Mouse (Mus musculus): ENCODE measurements around the gene Tmem63a. TPM values are rescaled to one million over a fixed set of nuclear protein-coding genes. Genes with fewer than 3 reads are reported as not detected.
A peak's percentile ranks its signal among the peaks of the same experiment; 100 is the strongest.
"Not testable (repeated sequence)": the region's sequence is repeated elsewhere in the genome, so short reads cannot be mapped to it uniquely, and the experiment has no call there.

Tmem63a gene
- polyA plus RNA-seq, 1 experiment from 2014 or later, result 9.3 TPM

DNA sequence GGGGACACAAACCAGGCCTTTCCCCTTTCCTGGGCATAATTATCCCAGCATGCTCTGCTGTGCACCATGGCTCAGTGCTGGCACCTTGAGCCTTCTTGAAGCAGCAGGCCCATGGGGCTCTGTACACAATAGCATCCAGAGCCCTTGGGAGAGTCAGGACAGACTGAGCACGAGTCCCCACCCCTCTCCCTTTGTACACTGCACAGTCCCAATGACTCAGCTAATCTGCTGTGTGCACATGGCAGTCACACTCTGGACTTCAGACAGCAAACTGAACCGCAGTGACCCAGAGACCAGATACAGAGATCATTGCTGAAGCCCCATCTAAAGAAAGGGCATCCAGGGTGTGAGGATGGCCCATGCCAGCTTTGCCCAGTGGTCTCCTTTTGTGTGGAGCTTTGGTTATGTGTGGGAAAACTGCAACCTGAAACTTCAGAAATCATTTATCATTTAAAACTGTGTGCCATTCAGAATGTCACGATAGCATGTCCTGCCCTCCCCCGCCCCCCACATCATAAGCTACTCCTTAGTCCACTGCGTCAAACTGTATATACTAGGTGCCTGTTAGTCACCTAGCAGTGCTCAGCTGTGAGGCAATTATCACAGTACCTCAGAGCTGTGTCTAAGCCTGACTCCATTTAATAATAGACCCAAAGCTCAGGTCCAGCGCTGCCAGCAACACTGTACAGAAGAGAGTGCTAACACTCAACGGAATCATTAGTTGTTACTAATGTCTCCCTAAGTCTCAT is 39.3 kb downstream of the Tmem63a start:
- WGBS, result 72% methylated on average over 7 of the region's 7 CpGs
- not testable (repeated sequence) for ATAC-seq (ENCODE audit: insufficient number of reproducible peaks, insufficient read depth, low FRiP score, low read depth); H3K27ac ChIP-seq (replicated peaks in 1 of 2; ENCODE audit: control insufficient read depth in 1 of 2, insufficient read depth in 1 of 2, low read depth in 2 of 2, low read length in 2 of 2)

DNA sequence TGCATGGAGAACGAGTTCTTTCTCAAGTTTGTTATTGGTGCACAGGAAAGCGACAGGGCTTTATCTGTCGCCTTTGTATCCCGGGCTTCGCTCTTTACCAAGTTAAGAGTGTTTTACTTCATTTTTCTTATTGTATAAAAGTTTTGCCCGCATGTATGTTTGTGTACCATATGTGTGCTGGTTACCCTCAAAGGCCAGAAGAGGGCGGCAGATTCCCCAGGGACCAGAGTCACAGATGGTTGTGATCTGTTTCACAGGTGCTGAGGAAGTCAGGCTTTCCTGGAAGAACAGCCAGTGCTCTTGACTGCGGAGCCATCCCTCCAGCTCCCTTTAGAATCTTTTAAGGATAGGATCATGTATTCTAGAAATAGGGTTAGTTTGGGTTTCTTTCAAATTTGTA is 44.6 kb downstream of the Tmem63a start:
- H3K9ac ChIP-seq (ENCODE audit: low read length), result no peak overlapping the region
- ATAC-seq (ENCODE audit: insufficient number of reproducible peaks, insufficient read depth, low FRiP score, low read depth), result no peak
- 87% methylated on average over 8 of the region's 8 CpGs for WGBS
- H3K4me1 ChIP-seq (ENCODE audit: control insufficient read depth in 2 of 2, insufficient read depth in 2 of 2, low read length in 2 of 2), result no peaks in the 10 kb centered on the region
- no peak overlapping the region for H3K4me3 ChIP-seq (ENCODE audit: control insufficient read depth in 1 of 2, insufficient read depth in 1 of 2, low read depth in 1 of 2, low read length in 2 of 2)
- no peak overlapping the region for H3K27ac ChIP-seq (replicated peaks in 1 of 2; ENCODE audit: control insufficient read depth in 1 of 2, insufficient read depth in 1 of 2, low read depth in 2 of 2, low read length in 2 of 2)
- no peaks in the 10 kb centered on the region for H3K27me3 ChIP-seq (ENCODE audit: control insufficient read depth, insufficient read depth, low read length)
- H3K4me2 ChIP-seq (ENCODE audit: low read length), result no peak overlapping the region
- H3K36me3 ChIP-seq (ENCODE audit: control insufficient read depth, insufficient read depth, low read length), result no peaks in the 10 kb centered on the region
- no peaks in the 10 kb centered on the region for H3K9me3 ChIP-seq (ENCODE audit: control insufficient read depth, low read length)

More for the DNA sequence above, 39.3 kb downstream of the Tmem63a start:
- not testable (repeated sequence) for H3K4me3 ChIP-seq (ENCODE audit: control insufficient read depth in 1 of 2, insufficient read depth in 1 of 2, low read depth in 1 of 2, low read length in 2 of 2); H3K36me3 ChIP-seq (ENCODE audit: control insufficient read depth, insufficient read depth, low read length); H3K9me3 ChIP-seq (ENCODE audit: control insufficient read depth, low read length); H3K4me1 ChIP-seq (ENCODE audit: control insufficient read depth in 2 of 2, insufficient read depth in 2 of 2, low read length in 2 of 2); H3K9ac ChIP-seq (ENCODE audit: low read length); H3K27me3 ChIP-seq (ENCODE audit: control insufficient read depth, insufficient read depth, low read length); H3K4me2 ChIP-seq (ENCODE audit: low read length)

DNA sequence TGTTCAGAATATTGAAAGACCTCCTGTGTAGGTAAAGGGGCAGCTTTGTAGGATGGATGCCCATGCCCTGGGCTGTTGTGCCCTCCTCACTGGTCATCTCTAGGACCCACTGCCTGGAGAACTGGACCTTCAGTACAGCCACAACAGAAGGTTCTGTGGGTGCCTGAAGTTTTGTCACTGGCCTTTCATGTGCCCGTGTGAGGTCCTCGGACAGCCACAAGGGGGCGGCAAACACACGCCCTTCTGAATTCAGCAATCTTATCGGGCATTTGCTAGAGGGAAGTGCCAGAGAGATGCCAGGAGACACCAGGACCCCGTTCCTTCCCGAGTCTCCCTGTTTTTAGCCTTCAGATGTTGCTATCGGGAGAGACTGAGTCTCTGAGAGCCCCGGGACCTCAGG is 45.6 kb downstream of the Tmem63a start:
- Histone ChIP-seq H3K9ac (ENCODE audit: low read length) (no peak overlapping the region), H3K4me2 (ENCODE audit: low read length) (peak overlapping the region; percentile 13), H3K36me3 (ENCODE audit: control insufficient read depth, insufficient read depth, low read length) (no peaks in the 10 kb centered on the region)

DNA sequence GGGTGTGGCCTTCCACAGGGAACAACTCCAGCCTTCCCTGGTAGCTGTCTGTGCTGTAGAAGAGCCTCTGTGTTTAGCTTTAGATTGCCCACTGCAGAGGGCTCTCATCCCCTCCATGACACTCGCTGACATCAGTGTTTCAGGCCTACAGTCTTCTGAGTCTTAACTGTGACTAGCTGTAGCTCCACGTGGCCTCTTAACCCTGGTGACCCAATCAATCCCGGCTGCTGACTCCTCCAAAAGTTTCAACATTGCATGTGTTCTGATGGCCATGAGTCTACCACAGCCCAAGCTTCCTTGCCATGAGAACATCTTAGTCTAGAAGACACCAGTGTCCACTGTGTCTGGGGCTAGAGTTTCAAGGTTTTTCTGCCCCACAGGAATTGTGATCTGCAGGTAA is 48.5 kb downstream of the Tmem63a start:
- H3K27me3 ChIP-seq (ENCODE audit: control insufficient read depth, insufficient read depth, low read length), result no peaks in the 10 kb centered on the region
- no peaks in the 10 kb centered on the region for H3K36me3 ChIP-seq (ENCODE audit: control insufficient read depth, insufficient read depth, low read length)
- H3K4me1 ChIP-seq (ENCODE audit: control insufficient read depth in 2 of 2, insufficient read depth in 2 of 2, low read length in 2 of 2), result no peaks in the 10 kb centered on the region
- H3K27ac ChIP-seq (replicated peaks in 1 of 2; ENCODE audit: control insufficient read depth in 1 of 2, insufficient read depth in 1 of 2, low read depth in 2 of 2, low read length in 2 of 2), result no peak overlapping the region
- 51% methylated on average over 3 of the region's 3 CpGs for whole genome bisulfite sequencing
- no peak overlapping the region for H3K9ac ChIP-seq (ENCODE audit: low read length)
- no peak overlapping the region for H3K4me3 ChIP-seq (ENCODE audit: control insufficient read depth in 1 of 2, insufficient read depth in 1 of 2, low read depth in 1 of 2, low read length in 2 of 2)
- H3K4me2 ChIP-seq (ENCODE audit: low read length), result no peak overlapping the region
- H3K9me3 ChIP-seq (ENCODE audit: control insufficient read depth, low read length), result no peaks in the 10 kb centered on the region
- ATAC-seq (ENCODE audit: insufficient number of reproducible peaks, insufficient read depth, low FRiP score, low read depth), result no peak

More for the DNA sequence above, 45.6 kb downstream of the Tmem63a start:
- Histone ChIP-seq H3K9me3 (ENCODE audit: control insufficient read depth, low read length) (no peaks in the 10 kb centered on the region), H3K27ac (replicated peaks in 1 of 2; ENCODE audit: control insufficient read depth in 1 of 2, insufficient read depth in 1 of 2, low read depth in 2 of 2, low read length in 2 of 2) (no peak overlapping the region), H3K4me1 (ENCODE audit: control insufficient read depth in 2 of 2, insufficient read depth in 2 of 2, low read length in 2 of 2) (no peaks in the 10 kb centered on the region), H3K27me3 (ENCODE audit: control insufficient read depth, insufficient read depth, low read length) (no peaks in the 10 kb centered on the region), H3K4me3 (ENCODE audit: control insufficient read depth in 1 of 2, insufficient read depth in 1 of 2, low read depth in 1 of 2, low read length in 2 of 2) (no peak overlapping the region)
- WGBS, result 1% methylated on average over 9 of the region's 9 CpGs
- ATAC-seq (ENCODE audit: insufficient number of reproducible peaks, insufficient read depth, low FRiP score, low read depth), result no peak

DNA sequence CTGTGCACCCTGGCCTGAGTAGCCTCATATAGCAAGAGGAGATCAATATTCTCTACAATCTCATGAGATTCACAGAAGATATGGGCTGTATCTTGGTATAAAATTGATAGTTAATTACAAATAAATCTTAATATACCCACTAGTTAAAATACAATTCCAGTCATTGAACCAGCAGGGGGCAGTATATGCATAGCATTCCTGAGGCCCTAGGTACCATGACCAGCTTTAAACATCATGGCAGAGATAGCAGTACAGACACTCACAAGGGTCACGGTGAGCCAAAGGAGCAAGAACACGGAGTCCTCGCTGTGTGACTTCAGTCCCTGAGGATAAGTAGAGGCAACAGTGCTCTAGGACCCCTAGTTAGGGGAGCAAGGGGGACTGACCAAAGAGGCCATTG is 50.0 kb downstream of the Tmem63a start:
- Histone ChIP-seq H3K36me3 (ENCODE audit: control insufficient read depth, insufficient read depth, low read length) (no peaks in the 10 kb centered on the region), H3K4me3 (ENCODE audit: control insufficient read depth in 1 of 2, insufficient read depth in 1 of 2, low read depth in 1 of 2, low read length in 2 of 2) (no peak overlapping the region), H3K4me2 (ENCODE audit: low read length) (no peak overlapping the region), H3K9me3 (ENCODE audit: control insufficient read depth, low read length) (no peaks in the 10 kb centered on the region), H3K27ac (replicated peaks in 1 of 2; ENCODE audit: control insufficient read depth in 1 of 2, insufficient read depth in 1 of 2, low read depth in 2 of 2, low read length in 2 of 2) (no peak overlapping the region), H3K27me3 (ENCODE audit: control insufficient read depth, insufficient read depth, low read length) (no peaks in the 10 kb centered on the region), H3K9ac (ENCODE audit: low read length) (no peak overlapping the region), H3K4me1 (ENCODE audit: control insufficient read depth in 2 of 2, insufficient read depth in 2 of 2, low read length in 2 of 2) (no peaks in the 10 kb centered on the region)
- WGBS, result 33% methylated on average over 3 of the region's 3 CpGs
- ATAC-seq (ENCODE audit: insufficient number of reproducible peaks, insufficient read depth, low FRiP score, low read depth), result no peak

DNA sequence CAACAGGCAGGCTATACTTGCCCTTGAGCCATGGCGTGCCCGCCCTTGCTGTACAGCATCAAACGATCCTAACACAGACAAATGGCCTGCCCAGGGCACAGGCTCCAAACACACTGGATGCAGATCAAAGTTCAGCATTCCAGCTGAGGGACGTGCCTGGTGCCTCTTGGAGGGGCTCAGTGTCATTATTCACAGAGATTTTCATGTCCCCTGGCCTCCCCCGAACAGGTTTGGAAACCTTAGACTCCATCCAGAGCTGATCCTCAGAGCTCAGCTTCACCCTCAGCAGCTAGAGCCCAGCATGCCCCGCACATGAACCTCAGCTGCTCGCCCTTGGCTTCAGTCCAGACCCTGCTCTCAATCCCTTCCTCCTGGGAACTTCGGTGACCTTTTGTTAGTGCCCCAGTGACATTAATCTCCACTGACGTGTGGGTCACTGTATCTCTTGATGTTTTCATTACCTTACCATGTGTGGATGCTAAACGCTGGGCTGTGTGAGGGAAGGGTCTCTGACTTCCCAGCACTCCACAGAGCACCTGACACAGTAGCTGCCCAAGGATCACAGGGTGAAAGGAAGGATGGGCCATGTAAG is 58.5 kb downstream of the Tmem63a start:
- Histone ChIP-seq H3K9ac (ENCODE audit: low read length) (0 out of 2 replicates have a peak overlapping the region, but pooled peaks have one; percentile 11), H3K36me3 (ENCODE audit: control insufficient read depth, insufficient read depth, low read length) (no peaks in the 10 kb centered on the region), H3K27me3 (ENCODE audit: control insufficient read depth, insufficient read depth, low read length) (no peaks in the 10 kb centered on the region), H3K27ac (replicated peaks in 1 of 2; ENCODE audit: control insufficient read depth in 1 of 2, insufficient read depth in 1 of 2, low read depth in 2 of 2, low read length in 2 of 2) (no peak overlapping the region), H3K4me3 (ENCODE audit: control insufficient read depth in 1 of 2, insufficient read depth in 1 of 2, low read depth in 1 of 2, low read length in 2 of 2) (no peak overlapping the region), H3K4me2 (ENCODE audit: low read length) (no peak overlapping the region), H3K9me3 (ENCODE audit: control insufficient read depth, low read length) (no peaks in the 10 kb centered on the region), H3K4me1 (ENCODE audit: control insufficient read depth in 2 of 2, insufficient read depth in 2 of 2, low read length in 2 of 2) (peaks cover 0 to 9% of the 10 kb centered on the region in 2 experiments; a peak in 3 of 4 replicates)
- ATAC-seq (ENCODE audit: insufficient number of reproducible peaks, insufficient read depth, low FRiP score, low read depth), result no peak
- WGBS, result 41% methylated on average over 10 of the region's 10 CpGs

DNA sequence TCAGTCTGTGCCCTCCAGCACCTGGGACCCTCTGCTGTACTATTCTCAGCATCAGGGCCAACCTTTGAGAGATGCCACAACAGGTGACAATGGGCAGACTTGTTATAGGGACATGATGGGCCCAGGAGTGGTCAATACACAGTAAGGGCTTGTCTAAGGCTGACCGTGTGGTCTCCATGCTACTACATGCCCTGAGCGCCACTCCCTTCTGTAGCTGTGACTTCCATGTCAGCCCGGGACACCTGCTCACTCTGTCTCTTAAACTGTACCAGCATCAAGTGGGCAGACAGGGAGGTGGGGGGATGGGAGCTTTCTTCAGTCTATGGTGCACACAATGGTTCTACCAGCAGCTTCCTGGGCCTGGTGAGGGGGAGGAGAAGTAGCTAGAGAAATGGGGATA is 59.1 kb downstream of the Tmem63a start:
- Histone ChIP-seq H3K4me1 (ENCODE audit: control insufficient read depth in 2 of 2, insufficient read depth in 2 of 2, low read length in 2 of 2) (peaks cover 0 to 9% of the 10 kb centered on the region in 2 experiments; a peak in 3 of 4 replicates), H3K27me3 (ENCODE audit: control insufficient read depth, insufficient read depth, low read length) (no peaks in the 10 kb centered on the region), H3K4me2 (ENCODE audit: low read length) (no peak overlapping the region), H3K36me3 (ENCODE audit: control insufficient read depth, insufficient read depth, low read length) (no peaks in the 10 kb centered on the region), H3K4me3 (ENCODE audit: control insufficient read depth in 1 of 2, insufficient read depth in 1 of 2, low read depth in 1 of 2, low read length in 2 of 2) (no peak overlapping the region), H3K9ac (ENCODE audit: low read length) (no peak overlapping the region), H3K27ac (replicated peaks in 1 of 2; ENCODE audit: control insufficient read depth in 1 of 2, insufficient read depth in 1 of 2, low read depth in 2 of 2, low read length in 2 of 2) (no peak overlapping the region), H3K9me3 (ENCODE audit: control insufficient read depth, low read length) (no peaks in the 10 kb centered on the region)
- ATAC-seq (ENCODE audit: insufficient number of reproducible peaks, insufficient read depth, low FRiP score, low read depth), result no peak
- WGBS, result 84% methylated on average over 3 of the region's 3 CpGs
